Mouse (Mus musculus): ENCODE results near the gene Gstm3. TPM values are rescaled to one million over a fixed set of nuclear protein-coding genes. Genes with fewer than 3 reads are reported as not detected.
A peak's percentile ranks its signal among the peaks of the same experiment; 100 is the strongest.
"Not testable (repeated sequence)": the region's sequence is repeated elsewhere in the genome, so short reads cannot be mapped to it uniquely, and the experiment has no call there.

Gstm3 gene
- polyA plus RNA-seq (2015; fragmentation: Nextera tagmentation; extraction: Ambion mirVana) = not detected in 2 replicates

- peaks cover 5% of the 10 kb centered on the region; the same call in 1 of the 2 replicates for H3K4me1 ChIP-seq (replicated peaks)
- no peaks in the 10 kb centered on the region for H3K9me3 ChIP-seq
- no peaks in the 10 kb centered on the region for H3K36me3 ChIP-seq
- H3K4me3 ChIP-seq = no peak within 1 kb of the TSS
- H3K27ac ChIP-seq (replicated peaks) = no peak within 1 kb of the TSS
- no peaks in the 10 kb centered on the region for H3K27me3 ChIP-seq
- H3K9ac ChIP-seq = no peak within 1 kb of the TSS
- no peak within 1 kb of the TSS for H3K4me2 ChIP-seq
- ATAC-seq (ENCODE audit: low read depth) = no peak
- 63% methylated on average over 13 of the region's 13 CpGs for WGBS
Measured at GRCm38 (mm10) chr3:107968724-107969395, at the start of gene Gstm3. Gene Gstm3, minus strand, starts transcription at chr3:107969283.

- 31% methylated on average over 14 of the region's 14 CpGs for WGBS
- Histone ChIP-seq H3K4me2 (peak overlapping the region; percentile 84), H3K36me3 (no peaks in the 10 kb centered on the region), H3K9ac (peak overlapping the region; percentile 66), H3K4me3 (peak overlapping the region; percentile 43), H3K9me3 (no peaks in the 10 kb centered on the region), H3K27ac (replicated peaks) (peak overlapping the region; percentile 85), H3K4me1 (replicated peaks) (peaks cover 25% of the 10 kb centered on the region), H3K27me3 (no peaks in the 10 kb centered on the region)
- no peak for ATAC-seq (ENCODE audit: low read depth)
Measured at GRCm38 (mm10) chr3:108018190-108018820, 49.2 kb upstream of the Gstm3 start.

GRCm38 (mm10) chr3:108017473-108018189 lies 48.5 kb upstream of the Gstm3 start, which contains the start of gene Gstm1:
Gene Gstm1, minus strand, starts transcription at chr3:108017973.
- Histone ChIP-seq H3K9me3 (no peaks in the 10 kb centered on the region), H3K4me3 (peak within 1 kb of the TSS; percentile 43), H3K27me3 (no peaks in the 10 kb centered on the region), H3K27ac (replicated peaks) (peak within 1 kb of the TSS; percentile 85), H3K4me1 (replicated peaks) (peaks cover 25% of the 10 kb centered on the region), H3K36me3 (no peaks in the 10 kb centered on the region), H3K9ac (peak within 1 kb of the TSS; percentile 66), H3K4me2 (peak within 1 kb of the TSS; percentile 84)
- peak; percentile 95 for ATAC-seq (ENCODE audit: low read depth)
- WGBS = 1% methylated on average over 31 of the region's 31 CpGs

DNA sequence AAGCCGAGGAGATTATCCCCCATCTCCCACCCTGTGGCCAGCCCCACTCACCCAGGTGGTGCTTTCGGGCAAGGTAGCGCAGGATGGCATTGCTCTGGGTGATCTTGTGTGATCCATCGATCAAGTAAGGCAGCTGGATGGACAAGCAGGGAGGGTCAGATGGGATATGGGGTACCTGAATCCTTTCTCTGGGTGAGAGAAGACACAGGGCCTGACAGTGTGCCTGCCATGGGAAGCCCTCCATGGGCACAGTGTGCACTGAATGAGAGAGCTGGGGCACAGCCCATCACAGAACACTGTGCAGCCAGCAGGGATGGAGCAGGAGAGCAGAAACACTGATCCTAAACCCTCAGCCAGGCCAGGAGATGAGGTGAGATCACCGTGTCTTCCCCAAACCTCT lies 47.4 kb upstream of the Gstm3 start:
- H3K36me3 ChIP-seq; H3K27me3 ChIP-seq; ATAC-seq (ENCODE audit: low read depth); H3K9me3 ChIP-seq; H3K27ac ChIP-seq (replicated peaks): not testable (repeated sequence)
- Histone ChIP-seq H3K4me2 (peak overlapping the region; percentile 84), H3K9ac (0 out of 2 replicates have a peak overlapping the region, but pooled peaks have one; percentile 66), H3K4me3 (0 out of 2 replicates have a peak overlapping the region, but pooled peaks have one; percentile 43), H3K4me1 (replicated peaks) (peaks cover 27% of the 10 kb centered on the region)
- WGBS = 93% methylated on average over 5 of the region's 5 CpGs

DNA sequence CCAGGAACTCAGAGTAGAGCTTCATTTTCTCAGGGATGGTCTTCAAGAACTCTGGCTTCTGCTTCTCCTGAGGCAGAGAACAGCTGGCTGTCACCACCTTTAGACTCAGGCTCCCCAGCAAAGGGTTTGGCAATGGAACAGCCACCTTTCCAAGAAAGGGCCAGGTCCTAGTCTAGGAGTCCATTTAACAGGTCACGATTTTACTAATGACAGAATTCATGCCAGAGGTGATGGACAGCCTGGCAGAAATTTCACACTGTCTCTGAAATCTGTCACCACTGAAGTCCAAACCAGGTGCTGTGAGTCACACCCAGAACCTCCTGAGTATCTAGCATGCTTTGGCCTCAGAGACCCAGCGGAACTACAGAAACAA lies 45.9 kb upstream of the Gstm3 start:
- peaks cover 28% of the 10 kb centered on the region for H3K4me1 ChIP-seq (replicated peaks)
- 92% methylated on average over 2 of the region's 2 CpGs for WGBS
- no peak for ATAC-seq (ENCODE audit: low read depth)
- H3K36me3 ChIP-seq = no peaks in the 10 kb centered on the region
- H3K9me3 ChIP-seq = no peaks in the 10 kb centered on the region
- no peak overlapping the region for H3K9ac ChIP-seq
- H3K4me2 ChIP-seq = no peak overlapping the region
- no peaks in the 10 kb centered on the region for H3K27me3 ChIP-seq
- no peak overlapping the region for H3K4me3 ChIP-seq
- H3K27ac ChIP-seq (replicated peaks) = no peak overlapping the region

- no peak for ATAC-seq (ENCODE audit: low read depth)
- Histone ChIP-seq H3K4me3 (no peak overlapping the region), H3K27ac (replicated peaks) (no peak overlapping the region), H3K4me1 (replicated peaks) (peaks cover 28% of the 10 kb centered on the region), H3K9me3 (no peaks in the 10 kb centered on the region), H3K27me3 (no peaks in the 10 kb centered on the region), H3K9ac (no peak overlapping the region), H3K36me3 (no peaks in the 10 kb centered on the region), H3K4me2 (no peak overlapping the region)
- WGBS = 87% methylated on average over 8 of the region's 8 CpGs
Measured at GRCm38 (mm10) chr3:108014098-108014973, 45.3 kb upstream of the Gstm3 start.

DNA sequence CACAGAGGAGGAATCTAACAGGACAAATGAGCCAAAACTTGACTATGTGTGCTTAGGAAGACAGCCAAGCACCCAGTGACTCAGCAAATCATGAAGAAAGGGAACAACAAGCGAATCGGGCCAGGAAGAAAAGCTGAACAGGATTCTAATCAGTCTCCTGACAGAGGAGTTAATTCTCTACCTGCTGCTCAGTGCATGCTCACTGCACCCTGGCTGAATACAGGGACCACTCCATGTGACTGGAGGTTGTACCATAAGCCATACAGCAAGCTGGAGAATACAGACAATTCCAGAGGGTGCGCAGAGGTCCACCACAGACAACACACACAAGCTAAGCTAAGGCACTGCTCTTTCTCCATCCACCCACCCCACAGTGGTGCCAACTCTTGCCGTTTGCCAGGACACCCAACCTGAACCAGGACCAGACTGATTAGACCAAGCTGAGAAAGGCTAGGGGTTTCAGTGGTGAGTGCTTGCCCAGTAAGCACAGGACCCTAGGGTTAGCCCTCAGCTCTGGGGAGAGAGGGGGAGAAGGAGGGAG lies 44.3 kb upstream of the Gstm3 start:
- Histone ChIP-seq H3K9ac (no peak overlapping the region), H3K36me3 (no peaks in the 10 kb centered on the region), H3K4me2 (no peak overlapping the region), H3K4me1 (replicated peaks) (peaks cover 26% of the 10 kb centered on the region), H3K9me3 (no peaks in the 10 kb centered on the region), H3K4me3 (no peak overlapping the region), H3K27ac (replicated peaks) (no peak overlapping the region), H3K27me3 (no peaks in the 10 kb centered on the region)
- no peak for ATAC-seq (ENCODE audit: low read depth)
- 84% methylated on average over 4 of the region's 4 CpGs for WGBS

- H3K36me3 ChIP-seq = no peaks in the 10 kb centered on the region
- H3K4me3 ChIP-seq = no peak overlapping the region
- ATAC-seq (ENCODE audit: low read depth) = peak; percentile 34; the same call in 1 of the 2 replicates
- WGBS = 46% methylated on average over 3 of the region's 3 CpGs
- no peaks in the 10 kb centered on the region for H3K9me3 ChIP-seq
- no peak overlapping the region for H3K9ac ChIP-seq
- no peak overlapping the region for H3K4me2 ChIP-seq
- H3K27me3 ChIP-seq = no peaks in the 10 kb centered on the region
- 0 out of 2 replicates have a peak overlapping the region, but pooled peaks have one; percentile 18 for H3K27ac ChIP-seq (replicated peaks)
- peaks cover 8% of the 10 kb centered on the region for H3K4me1 ChIP-seq (replicated peaks)
Measured at GRCm38 (mm10) chr3:108011558-108011957, 42.5 kb upstream of the Gstm3 start.

- Histone ChIP-seq H3K9ac (no peak overlapping the region), H3K4me2 (no peak overlapping the region), H3K4me3 (no peak overlapping the region), H3K4me1 (replicated peaks) (peaks cover 3% of the 10 kb centered on the region), H3K27ac (replicated peaks) (no peak overlapping the region), H3K9me3 (no peaks in the 10 kb centered on the region), H3K27me3 (no peaks in the 10 kb centered on the region), H3K36me3 (no peaks in the 10 kb centered on the region)
- WGBS = 67% methylated on average over 2 of the region's 2 CpGs
- no peak for ATAC-seq (ENCODE audit: low read depth)
Measured at GRCm38 (mm10) chr3:108010286-108010685, 41.2 kb upstream of the Gstm3 start.

- Histone ChIP-seq H3K36me3 (no peaks in the 10 kb centered on the region), H3K27me3 (no peaks in the 10 kb centered on the region), H3K4me3 (no peak overlapping the region), H3K27ac (replicated peaks) (no peak overlapping the region), H3K9ac (no peak overlapping the region), H3K4me2 (no peak overlapping the region), H3K9me3 (no peaks in the 10 kb centered on the region), H3K4me1 (replicated peaks) (no peaks in the 10 kb centered on the region)
- ATAC-seq (ENCODE audit: low read depth) = no peak
- WGBS = 84% methylated on average over 8 of the region's 8 CpGs
Measured at GRCm38 (mm10) chr3:108002021-108002420, 32.9 kb upstream of the Gstm3 start.

DNA sequence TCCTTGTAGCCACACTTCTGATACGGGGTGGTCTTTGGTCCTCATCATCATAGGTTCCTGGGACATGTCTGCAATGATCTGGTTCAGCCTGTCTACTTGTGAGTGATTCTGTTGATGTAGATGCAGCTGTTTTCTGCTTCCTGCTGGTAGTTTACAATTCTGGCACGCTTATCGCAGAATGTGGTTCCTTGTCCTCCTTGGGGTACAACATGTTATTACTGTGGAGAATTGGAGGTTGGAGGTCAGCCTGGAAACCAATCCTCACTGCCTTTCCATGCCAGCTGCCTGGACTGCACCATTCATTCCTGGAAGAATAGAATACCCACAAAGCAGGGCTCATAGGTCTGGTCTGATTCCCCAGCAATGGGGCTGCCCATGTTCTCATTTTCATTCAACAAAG lies 30.4 kb upstream of the Gstm3 start:
- Histone ChIP-seq H3K27me3 (no peaks in the 10 kb centered on the region), H3K36me3 (no peaks in the 10 kb centered on the region), H3K4me1 (replicated peaks) (no peaks in the 10 kb centered on the region), H3K9ac (no peak overlapping the region), H3K4me3 (no peak overlapping the region), H3K4me2 (no peak overlapping the region), H3K27ac (replicated peaks) (no peak overlapping the region), H3K9me3 (no peaks in the 10 kb centered on the region)
- WGBS = 85% methylated on average over 3 of the region's 3 CpGs
- ATAC-seq (ENCODE audit: low read depth) = no peak

Data from neural tube, embryonic 13.5 days (tissue).